Mouse (Mus musculus): Measurements from ENCODE around the gene Cyp4v3. TPM values are rescaled to one million over a fixed set of nuclear protein-coding genes. Genes with fewer than 3 reads are reported as not detected.

Gene Cyp4v3
- 1.8 and 1.9 TPM in 2 replicates for polyA plus RNA-seq (2012)

DNA sequence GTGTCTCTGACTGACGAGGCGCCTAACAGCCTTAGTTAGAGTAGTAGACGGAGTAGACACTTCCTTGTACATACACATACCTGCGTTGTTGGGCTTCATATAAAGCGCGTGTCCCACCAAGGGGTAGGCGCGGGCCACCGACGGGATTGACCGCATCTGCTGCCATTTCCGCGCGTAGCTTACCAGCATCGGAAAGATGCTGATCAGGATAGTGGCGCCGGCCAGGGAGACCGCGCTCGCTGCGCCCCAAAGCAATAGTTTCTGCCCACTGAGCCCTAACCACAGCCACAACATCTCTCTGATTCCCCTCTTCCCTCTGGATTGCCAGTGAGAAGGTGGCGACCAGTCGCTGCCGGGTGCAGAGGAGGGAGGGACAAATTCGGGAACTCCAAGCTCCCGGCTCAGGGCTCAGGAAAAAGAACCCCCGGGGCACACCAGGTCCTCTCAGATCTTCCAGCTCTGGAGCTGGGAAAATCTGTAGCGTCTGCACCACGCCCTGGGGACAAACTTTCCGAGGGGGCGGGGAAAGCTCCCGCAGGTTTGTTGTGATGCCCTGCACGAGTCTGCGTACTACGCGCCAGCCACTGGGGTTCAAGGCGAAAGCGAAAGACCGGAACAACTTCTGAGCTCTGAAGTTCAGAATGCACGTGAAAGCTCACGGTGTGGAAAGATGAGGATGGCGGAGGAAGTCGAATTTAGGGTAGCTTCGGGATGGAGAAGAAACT is at the start of gene Cyp4v3:
Gene Cyp4v3 (minus strand): TSS at position 532 of the 725 bp plus-strand sequence.

DNA sequence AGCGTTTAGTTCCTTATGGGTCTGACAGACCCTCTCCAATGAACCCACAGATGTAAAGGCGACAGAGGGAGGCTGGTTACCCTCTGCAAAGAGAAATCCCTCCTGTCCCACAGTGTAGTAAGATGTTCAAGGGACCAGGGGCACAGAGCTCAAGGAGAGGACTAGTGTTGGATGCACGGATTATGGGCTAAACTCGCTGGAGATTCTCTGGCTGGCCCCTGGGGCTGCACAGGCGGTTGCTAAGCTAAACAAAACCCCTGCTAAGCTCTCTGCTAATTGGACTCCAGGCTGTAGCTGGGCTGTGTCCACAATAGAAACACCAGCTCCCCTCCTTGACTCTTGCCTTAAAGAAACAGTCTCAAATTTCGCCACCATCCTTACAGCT is 48.9 kb upstream of the Cyp4v3 start, which contains the start of gene Fam149a:
Gene Fam149a (minus strand): TSS at position 329 of the 385 bp plus-strand sequence.

DNA sequence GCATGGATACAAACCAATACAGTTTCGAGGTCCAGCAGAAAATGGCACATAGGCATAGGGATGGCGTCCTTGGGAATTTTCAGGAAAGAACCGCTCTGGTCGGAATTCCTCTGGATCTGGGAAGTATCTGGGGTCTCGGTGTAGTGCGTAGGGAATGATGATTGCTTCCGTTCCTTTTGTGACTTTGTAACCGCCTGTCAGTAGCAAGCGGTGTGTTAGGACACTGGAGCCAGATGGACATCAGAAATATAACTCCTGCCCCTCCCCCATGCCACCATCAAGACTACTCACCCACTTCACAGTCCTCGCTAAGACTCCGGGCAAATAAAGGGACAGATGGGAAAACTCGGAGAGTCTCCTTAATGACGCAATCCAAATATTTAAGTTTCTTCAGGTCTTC is 24.6 kb downstream of the Cyp4v3 start, which contains the start of gene Gm45753:
Gene Gm45753 (minus strand): TSS at position 101 of the 400 bp plus-strand sequence.

GRCm38 (mm10) chr8:45294687-45295086 is 38.3 kb downstream of the Cyp4v3 start, which contains the start of gene Klkb1:
Klkb1 (minus strand) TSS chr8:45294859.

GRCm38 (mm10) chr8:45261920-45262319 is 71.1 kb downstream of the Cyp4v3 start, which contains the start of gene F11:
F11 (minus strand) TSS chr8:45262031.

Other genes starting within 250 kb of the Cyp4v3 start
- gene F11, start 71.2 kb downstream of the Cyp4v3 start, polyA plus RNA-seq (2012): not detected in 2 replicates
- not detected in 2 replicates for gene Klkb1, start 38.4 kb downstream of the Cyp4v3 start, polyA plus RNA-seq (2012)
- not detected in 2 replicates for gene Gm45753, start 24.8 kb downstream of the Cyp4v3 start, polyA plus RNA-seq (2012)
- 0.02 and 0.21 TPM in 2 replicates for gene Fam149a, start 49.1 kb upstream of the Cyp4v3 start, polyA plus RNA-seq (2012)
- 0.13 and 0.29 TPM in 2 replicates for gene Tlr3, start 77.9 kb upstream of the Cyp4v3 start, polyA plus RNA-seq (2012)
- 0.02 and 0.14 TPM in 2 replicates for gene Sorbs2, start 174.6 kb upstream of the Cyp4v3 start, polyA plus RNA-seq (2012)